Mouse (Mus musculus) urinary bladder, postnatal 10 days (tissue): ENCODE results near the gene Surf1.
"Not testable (repeated sequence)": the region's sequence is repeated elsewhere in the genome, so short reads cannot be mapped to it uniquely, and the experiment has no call there.

Experiments used
- DNase-seq: peaks from one replicate; pipeline ENCODE4 v3.0.0; 2022; ENCODE audit warnings: low spot score

Gene Surf1

GRCm38 (mm10) chr2:26886170-26886569 lies 30.2 kb downstream of the Surf1 start:
- not testable (repeated sequence) for DNase-seq

GRCm38 (mm10) chr2:26885541-26885940 lies 30.8 kb downstream of the Surf1 start:
- DNase-seq: not testable (repeated sequence)

GRCm38 (mm10) chr2:26878571-26878970 lies 37.8 kb downstream of the Surf1 start:
- DNase-seq: no peak

GRCm38 (mm10) chr2:26870666-26871065 lies 45.7 kb downstream of the Surf1 start:
- DNase-seq: no peak

GRCm38 (mm10) chr2:26864879-26865278 lies 51.5 kb downstream of the Surf1 start, which contains the start of gene Abo:
Abo (minus strand) TSS chr2:26864979.
- no peak for DNase-seq
